Mouse (Mus musculus): ENCODE results near the gene Hmbs. TPM values are rescaled to one million over a fixed set of nuclear protein-coding genes. Genes with fewer than 3 reads are reported as not detected.

Hmbs gene
- polyA plus RNA-seq, 2 experiments: 60.1 to 102 TPM

DNA sequence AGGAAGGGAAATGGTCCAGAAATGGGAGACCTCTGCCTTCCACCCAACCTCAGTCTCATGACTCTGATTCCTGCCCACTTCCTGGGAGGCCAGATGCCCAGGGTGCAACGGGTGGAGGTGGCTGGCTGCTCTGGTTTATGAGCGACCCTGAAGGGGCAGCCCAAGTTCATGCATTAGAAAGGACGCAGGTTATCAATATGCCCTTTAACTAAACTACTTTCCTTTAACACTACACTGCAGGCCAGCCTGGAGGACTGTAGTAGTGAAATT lies 25.3 kb downstream of the Hmbs start:
- Histone ChIP-seq H3K4me1 (ENCODE audit: control insufficient read depth, insufficient read depth, low read length) (peaks cover 16% of the 10 kb centered on the region), H3K4me2 (replicated peaks; ENCODE audit: low read depth, low read length, severe bottlenecking) (peak overlapping the region; percentile 93), H3K36me3 (ENCODE audit: control insufficient read depth, insufficient read depth, low read length) (peaks cover 30% of the 10 kb centered on the region), H3K4me3 (replicated peaks; ENCODE audit: low read length) (peak overlapping the region; percentile 89), H3K27me3 (ENCODE audit: control insufficient read depth, insufficient read depth, low read length) (no peaks in the 10 kb centered on the region), H3K9ac (ENCODE audit: low read depth, low read length, severe bottlenecking) (no peak overlapping the region), H3K9me3 (ENCODE audit: control insufficient read depth, low read length) (no peaks in the 10 kb centered on the region), H3K27ac (replicated peaks; ENCODE audit: low read depth, low read length) (no peak overlapping the region)
- WGBS: 30% methylated on average over 3 of the region's 3 CpGs
- DNase-seq (ENCODE audit: low spot score): no peak
- no peak for ATAC-seq (ENCODE audit: low FRiP score, low read depth)
- no peak for TF ChIP-seq POLR2A (IDR thresholded peaks at IDR 0.05; ENCODE audit: borderline replicate concordance, extremely low read depth, insufficient read depth, insufficient read length)

DNA sequence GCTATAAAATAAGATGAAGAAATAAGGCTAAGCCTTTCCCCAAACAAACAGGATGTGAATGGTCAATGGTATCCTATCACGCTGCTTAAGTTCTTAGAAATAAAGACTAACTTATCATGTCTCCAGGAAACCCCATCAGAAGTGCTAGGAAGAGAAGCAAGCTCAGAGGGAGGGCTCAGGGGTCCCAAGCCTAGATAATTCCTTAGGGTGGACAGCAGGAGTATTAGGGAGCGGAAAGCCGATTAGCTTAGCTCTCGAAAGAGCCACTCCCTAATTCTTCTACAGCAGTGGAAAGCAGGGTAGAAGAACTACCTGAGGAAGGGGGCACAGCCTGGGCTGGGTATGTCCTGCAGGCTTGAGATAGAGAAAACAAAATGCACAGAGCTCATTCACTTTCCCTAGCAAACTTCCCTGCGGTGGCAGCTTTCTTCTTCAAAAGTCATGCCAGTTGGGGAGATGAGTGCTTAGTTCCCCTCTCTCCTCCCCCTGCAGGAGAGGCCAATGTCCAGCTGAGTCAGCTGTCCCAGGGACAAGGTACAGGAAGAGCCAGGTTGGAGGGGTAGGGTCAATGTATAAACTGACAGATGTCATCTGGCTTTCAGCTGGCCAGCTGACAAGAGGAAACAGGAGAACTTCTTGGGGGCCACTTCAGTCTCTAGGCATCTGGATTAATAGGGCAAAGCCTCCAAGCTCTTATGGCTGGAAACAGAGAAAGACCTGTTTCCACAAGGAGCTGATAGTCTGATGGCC lies 25.8 kb downstream of the Hmbs start:
- Histone ChIP-seq H3K36me3 (ENCODE audit: control insufficient read depth, insufficient read depth, low read length) (peaks cover 34% of the 10 kb centered on the region), H3K4me2 (replicated peaks; ENCODE audit: low read depth, low read length, severe bottlenecking) (peak overlapping the region; percentile 93; the same call in 1 of the 2 replicates), H3K27me3 (ENCODE audit: control insufficient read depth, insufficient read depth, low read length) (no peaks in the 10 kb centered on the region), H3K9me3 (ENCODE audit: control insufficient read depth, low read length) (no peaks in the 10 kb centered on the region), H3K4me3 (replicated peaks; ENCODE audit: low read length) (peak overlapping the region; percentile 89; the same call in 1 of the 2 replicates), H3K27ac (replicated peaks; ENCODE audit: low read depth, low read length) (no peak overlapping the region), H3K4me1 (ENCODE audit: control insufficient read depth, insufficient read depth, low read length) (peaks cover 16% of the 10 kb centered on the region), H3K9ac (ENCODE audit: low read depth, low read length, severe bottlenecking) (no peak overlapping the region)
- TF ChIP-seq POLR2A (IDR thresholded peaks at IDR 0.05; ENCODE audit: borderline replicate concordance, extremely low read depth, insufficient read depth, insufficient read length): no peak
- 69% methylated on average over 5 of the region's 5 CpGs for WGBS
- no peak for ATAC-seq (ENCODE audit: low FRiP score, low read depth)
- no peak for DNase-seq (ENCODE audit: low spot score)

DNA sequence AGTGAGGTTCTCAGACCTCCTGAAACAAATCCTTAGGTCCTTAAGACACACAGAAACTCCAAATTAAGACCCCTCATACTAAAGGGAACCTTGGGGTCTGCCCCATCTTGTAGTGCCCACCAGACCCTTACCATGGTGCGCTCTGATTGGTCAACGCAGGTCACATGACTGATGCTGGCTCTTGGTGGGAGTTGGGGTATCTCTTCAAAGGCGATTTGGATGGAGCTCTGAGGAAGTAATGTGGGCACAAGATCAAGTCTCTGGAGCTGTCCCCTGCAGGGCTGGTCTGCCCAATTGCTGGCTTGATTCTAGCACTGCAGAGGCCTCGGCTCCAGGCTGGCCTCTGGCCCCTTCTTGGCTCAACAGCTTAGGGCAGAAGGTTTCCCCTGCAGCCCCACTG lies 26.6 kb downstream of the Hmbs start:
- no peaks in the 10 kb centered on the region for H3K9me3 ChIP-seq (ENCODE audit: control insufficient read depth, low read length)
- no peak overlapping the region for H3K9ac ChIP-seq (ENCODE audit: low read depth, low read length, severe bottlenecking)
- no peak for ATAC-seq (ENCODE audit: low FRiP score, low read depth)
- H3K27ac ChIP-seq (replicated peaks; ENCODE audit: low read depth, low read length): no peak overlapping the region
- DNase-seq (ENCODE audit: low spot score): no peak
- WGBS: 72% methylated on average over 4 of the region's 4 CpGs
- TF ChIP-seq POLR2A (IDR thresholded peaks at IDR 0.05; ENCODE audit: borderline replicate concordance, extremely low read depth, insufficient read depth, insufficient read length): no peak
- H3K4me3 ChIP-seq (replicated peaks; ENCODE audit: low read length): no peak overlapping the region
- H3K4me1 ChIP-seq (ENCODE audit: control insufficient read depth, insufficient read depth, low read length): peaks cover 16% of the 10 kb centered on the region
- H3K27me3 ChIP-seq (ENCODE audit: control insufficient read depth, insufficient read depth, low read length): no peaks in the 10 kb centered on the region
- H3K4me2 ChIP-seq (replicated peaks; ENCODE audit: low read depth, low read length, severe bottlenecking): no peak overlapping the region
- H3K36me3 ChIP-seq (ENCODE audit: control insufficient read depth, insufficient read depth, low read length): peaks cover 39% of the 10 kb centered on the region

DNA sequence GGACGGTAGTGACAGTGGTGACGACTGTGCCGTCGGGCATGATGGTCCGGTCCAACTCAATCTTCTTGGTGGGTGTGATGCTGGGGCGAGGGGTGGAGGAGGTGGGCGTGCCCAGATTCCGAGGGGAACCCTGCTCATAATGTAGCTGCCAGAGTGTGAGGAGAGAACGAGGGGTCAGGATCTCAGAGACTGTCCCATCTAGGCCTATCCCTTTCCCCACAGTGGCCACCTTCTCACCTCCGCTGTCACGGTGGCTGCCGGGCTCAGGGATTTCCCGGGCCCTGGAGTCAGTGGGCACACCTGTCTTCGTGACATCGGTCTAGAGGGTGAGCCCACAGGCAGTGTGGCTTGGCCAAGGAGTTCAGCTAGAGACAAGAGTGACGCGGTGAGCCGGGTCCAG lies 29.1 kb downstream of the Hmbs start:
- Histone ChIP-seq H3K4me2 (replicated peaks; ENCODE audit: low read depth, low read length, severe bottlenecking) (no peak overlapping the region), H3K9me3 (ENCODE audit: control insufficient read depth, low read length) (no peaks in the 10 kb centered on the region), H3K4me1 (ENCODE audit: control insufficient read depth, insufficient read depth, low read length) (peaks cover 13% of the 10 kb centered on the region), H3K27me3 (ENCODE audit: control insufficient read depth, insufficient read depth, low read length) (no peaks in the 10 kb centered on the region), H3K36me3 (ENCODE audit: control insufficient read depth, insufficient read depth, low read length) (peaks cover 54% of the 10 kb centered on the region), H3K27ac (replicated peaks; ENCODE audit: low read depth, low read length) (no peak overlapping the region), H3K9ac (ENCODE audit: low read depth, low read length, severe bottlenecking) (no peak overlapping the region), H3K4me3 (replicated peaks; ENCODE audit: low read length) (no peak overlapping the region)
- WGBS: 90% methylated on average over 18 of the region's 18 CpGs
- no peak for TF ChIP-seq POLR2A (IDR thresholded peaks at IDR 0.05; ENCODE audit: borderline replicate concordance, extremely low read depth, insufficient read depth, insufficient read length)
- DNase-seq (ENCODE audit: low spot score) (no peak), ATAC-seq (ENCODE audit: low FRiP score, low read depth) (no peak)

DNA sequence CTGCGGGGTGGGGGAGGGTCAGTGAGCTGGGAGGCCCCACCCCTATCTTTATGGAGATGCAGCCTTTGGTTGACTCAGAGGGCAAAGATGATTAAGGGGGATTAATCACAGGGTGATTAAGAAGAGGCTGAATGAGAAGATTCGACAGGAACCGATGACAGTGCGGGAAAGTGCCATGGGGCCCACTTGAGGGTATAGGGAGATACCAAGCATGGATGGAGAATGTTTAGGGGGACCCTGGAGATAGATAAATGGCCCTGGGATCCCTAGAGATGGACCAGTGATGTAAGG lies 29.8 kb downstream of the Hmbs start:
- no peaks in the 10 kb centered on the region for H3K9me3 ChIP-seq (ENCODE audit: control insufficient read depth, low read length)
- H3K36me3 ChIP-seq (ENCODE audit: control insufficient read depth, insufficient read depth, low read length): peaks cover 55% of the 10 kb centered on the region
- no peak overlapping the region for H3K4me2 ChIP-seq (replicated peaks; ENCODE audit: low read depth, low read length, severe bottlenecking)
- no peak for DNase-seq (ENCODE audit: low spot score)
- ATAC-seq (ENCODE audit: low FRiP score, low read depth): no peak
- TF ChIP-seq POLR2A (IDR thresholded peaks at IDR 0.05; ENCODE audit: borderline replicate concordance, extremely low read depth, insufficient read depth, insufficient read length): no peak
- no peaks in the 10 kb centered on the region for H3K27me3 ChIP-seq (ENCODE audit: control insufficient read depth, insufficient read depth, low read length)
- no peak overlapping the region for H3K9ac ChIP-seq (ENCODE audit: low read depth, low read length, severe bottlenecking)
- 75% methylated on average over 4 of the region's 4 CpGs for WGBS
- H3K27ac ChIP-seq (replicated peaks; ENCODE audit: low read depth, low read length): no peak overlapping the region
- no peak overlapping the region for H3K4me3 ChIP-seq (replicated peaks; ENCODE audit: low read length)
- H3K4me1 ChIP-seq (ENCODE audit: control insufficient read depth, insufficient read depth, low read length): peaks cover 10% of the 10 kb centered on the region
